Mouse (Mus musculus) mouse embryonic stem cell (cell line): ENCODE data around the gene Stat1.

Experiments used
- in situ Hi-C, 2 experiments: fragments of 300-500 bp; cut with MboI; formaldehyde crosslinking; loops; 1 replicate in 1 of 2; 3 replicates in 1 of 2; pipeline ENCODE4 v1.14.3; 2019 to 2020; ENCODE audit warnings: low sequenced_read_pairs in 2 of 2, low pct_unique_long_range_greater_than_20kb in 1 of 2, mixed read lengths in 1 of 2; ENCODE audit not compliant: unreplicated experiment in 1 of 2

Stat1 gene

DNA sequence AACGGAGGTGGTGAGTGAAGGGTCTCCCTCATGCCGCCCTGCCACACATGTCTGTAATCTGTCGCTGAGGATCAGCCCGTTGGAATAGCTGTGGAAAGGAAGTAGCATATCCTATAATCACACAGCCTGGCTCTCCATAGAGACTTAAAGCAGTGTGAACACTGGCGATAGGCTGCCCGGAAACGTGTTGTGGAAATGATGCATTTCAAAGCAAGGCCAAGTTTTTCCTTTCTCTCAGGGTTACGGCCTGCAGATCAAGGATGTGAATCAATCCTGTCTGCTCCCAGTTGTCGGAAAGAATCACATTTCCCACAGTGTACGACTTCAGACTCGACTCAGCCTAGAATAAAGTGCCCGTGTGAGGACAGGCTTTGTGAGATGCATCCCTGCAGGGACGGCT is 33.1 kb downstream of the Stat1 start:
- in situ Hi-C loops = no loop called here

DNA sequence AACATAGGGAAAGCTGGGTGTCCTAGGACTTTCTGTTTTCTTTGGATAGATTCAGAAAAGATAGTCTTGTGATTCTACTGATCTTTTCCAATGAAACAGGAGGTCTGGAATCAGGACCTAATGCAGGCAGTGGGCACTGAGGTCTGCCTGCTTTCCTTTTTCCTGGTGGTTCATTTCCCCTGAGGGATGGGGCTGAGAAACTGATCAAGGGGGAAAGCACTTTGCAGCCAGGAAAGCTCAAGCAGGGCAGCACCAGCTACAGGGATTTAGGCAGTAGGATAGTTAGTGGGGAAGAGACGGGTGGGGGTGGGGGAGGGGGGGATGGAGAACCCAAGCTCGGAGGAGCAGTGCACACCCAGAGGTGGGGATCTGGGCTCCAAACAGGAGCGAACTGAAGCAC is 33.7 kb downstream of the Stat1 start:
- in situ Hi-C loops = no loop called here

GRCm38 (mm10) chr1:52154890-52155289 is 35.6 kb downstream of the Stat1 start:
- in situ Hi-C loops = no loop called here

- in situ Hi-C loops = no loop called here
Observed at GRCm38 (mm10) chr1:52156351-52156750, 37.1 kb downstream of the Stat1 start.

DNA sequence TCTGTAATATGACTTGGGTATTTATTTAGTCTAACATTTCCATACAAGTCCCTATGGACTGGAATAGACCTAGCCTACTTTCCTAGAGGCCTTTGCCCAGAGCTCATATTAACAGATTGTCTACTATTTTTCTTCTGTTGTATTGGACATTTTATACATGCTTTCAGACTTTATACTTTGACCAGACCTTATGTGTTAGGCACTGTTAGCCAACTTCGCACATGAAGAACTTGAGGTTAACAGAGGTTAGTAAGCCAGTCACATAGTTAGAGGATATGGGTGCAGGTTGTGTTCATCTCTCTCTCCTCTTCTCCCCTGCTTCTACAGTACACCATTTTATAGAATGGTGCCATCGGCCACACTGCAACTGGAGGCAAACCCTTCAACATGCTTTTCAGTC is 38.8 kb downstream of the Stat1 start:
- in situ Hi-C loops = no loop called here

GRCm38 (mm10) chr1:52158490-52159381 is 39.5 kb downstream of the Stat1 start:
- in situ Hi-C loops = no loop called here

DNA sequence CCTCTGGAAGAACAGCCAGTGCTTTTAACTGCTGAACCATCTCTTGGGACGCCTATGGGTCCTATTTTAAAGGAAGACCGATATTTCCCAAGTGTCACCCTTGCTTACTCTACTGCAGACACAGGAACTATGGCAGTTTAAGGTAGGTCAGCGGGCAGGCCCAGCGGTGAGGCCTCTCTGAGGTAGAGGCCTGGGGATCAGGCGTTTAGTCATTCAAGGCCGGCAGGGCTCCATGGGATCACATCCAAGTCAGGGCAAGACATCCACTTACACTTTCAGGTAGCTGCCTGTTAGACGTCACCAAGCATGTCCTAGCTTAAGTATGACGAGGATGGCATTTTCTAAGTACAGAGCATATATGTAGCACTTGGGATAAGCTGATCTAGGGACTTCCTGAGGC is 41.9 kb downstream of the Stat1 start:
- in situ Hi-C loops = no loop called here

DNA sequence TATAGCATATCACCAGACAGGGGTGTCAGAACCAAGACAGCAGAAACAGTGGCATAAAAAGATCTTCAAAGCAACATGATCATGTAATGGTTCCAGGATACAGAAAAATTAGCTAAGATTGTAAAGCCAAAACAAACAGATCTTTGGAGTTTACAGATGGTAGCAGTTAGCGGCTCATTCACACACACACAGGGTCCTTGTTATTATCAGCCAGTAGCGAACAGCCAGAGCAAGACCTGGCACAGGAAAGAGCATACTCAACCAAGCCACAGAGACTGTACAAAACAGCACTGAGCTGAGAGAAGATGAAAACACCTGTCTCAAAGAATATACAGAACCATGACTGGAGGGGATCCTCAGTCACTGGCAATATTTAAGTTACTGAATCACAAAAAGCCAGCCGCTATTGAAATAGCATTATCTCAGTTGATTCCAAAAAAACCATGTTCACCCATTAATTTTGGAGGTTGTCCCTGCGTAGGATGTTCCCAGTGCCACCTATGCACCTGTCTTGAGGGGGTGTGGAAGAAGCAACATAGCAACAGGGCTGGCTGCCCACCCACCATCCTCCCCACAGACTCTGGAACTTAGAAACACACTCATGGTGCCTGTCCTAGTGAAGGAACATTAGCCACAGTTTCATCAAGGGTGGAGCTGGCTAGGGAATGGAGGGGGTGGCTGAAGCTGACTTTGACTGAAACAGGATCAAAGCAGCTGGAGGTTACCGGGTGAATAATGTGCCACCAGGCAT is 44.6 kb downstream of the Stat1 start:
- in situ Hi-C loops = no loop called here

DNA sequence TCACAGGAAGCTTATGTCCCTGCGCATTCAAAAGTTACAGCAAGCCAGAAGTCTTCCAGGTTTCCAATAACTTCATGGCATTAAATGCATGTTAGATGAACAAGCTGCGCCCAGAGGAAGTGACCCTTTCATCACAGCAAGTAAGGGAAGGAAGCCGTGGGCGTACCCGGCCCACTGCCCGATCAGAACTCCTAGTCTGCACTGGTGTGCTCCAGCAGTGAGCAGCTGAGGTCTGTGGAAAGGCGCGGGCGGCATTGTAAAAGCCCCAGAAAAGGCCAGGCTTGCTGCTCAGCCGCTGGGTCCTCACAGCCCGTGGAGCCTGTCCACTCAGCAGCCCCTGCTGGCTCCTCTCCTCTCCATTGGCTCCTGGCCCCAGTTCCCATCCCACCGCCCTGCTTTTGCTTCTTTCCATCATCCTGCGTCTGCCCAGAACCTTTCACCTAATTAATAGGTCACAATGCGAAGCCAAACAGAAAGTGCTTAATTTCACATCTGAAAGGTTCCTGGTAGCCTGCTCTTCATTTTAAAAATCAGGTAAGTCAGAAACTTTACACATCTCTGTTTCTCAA is 47.5 kb downstream of the Stat1 start:
- in situ Hi-C loops = no loop called here

GRCm38 (mm10) chr1:52170057-52170456 is 50.8 kb downstream of the Stat1 start:
- in situ Hi-C loops = no loop called here

GRCm38 (mm10) chr1:52170747-52171146 is 51.5 kb downstream of the Stat1 start:
- in situ Hi-C loops = no loop called here

DNA sequence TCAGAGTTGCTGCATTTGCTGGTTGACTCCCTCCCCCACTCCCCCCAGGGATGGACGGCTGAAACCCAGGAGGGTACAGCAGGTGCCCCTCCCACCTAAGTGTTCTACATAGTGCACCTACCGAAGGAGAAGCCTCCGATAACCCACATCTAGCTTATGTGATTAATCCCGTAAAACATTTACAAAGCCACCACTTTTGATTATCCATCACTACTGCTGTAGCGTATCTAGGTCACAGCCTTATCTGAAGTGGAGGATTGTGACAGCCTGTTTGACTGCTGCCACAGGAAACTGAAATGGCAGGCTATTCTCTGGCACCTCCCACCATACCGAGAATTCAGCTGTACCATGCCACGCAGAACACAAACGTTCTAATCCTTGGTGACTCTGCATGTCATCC is 52.0 kb downstream of the Stat1 start:
- in situ Hi-C loops = no loop called here

GRCm38 (mm10) chr1:52175321-52175720 is 56.1 kb downstream of the Stat1 start:
- in situ Hi-C loops = no loop called here

DNA sequence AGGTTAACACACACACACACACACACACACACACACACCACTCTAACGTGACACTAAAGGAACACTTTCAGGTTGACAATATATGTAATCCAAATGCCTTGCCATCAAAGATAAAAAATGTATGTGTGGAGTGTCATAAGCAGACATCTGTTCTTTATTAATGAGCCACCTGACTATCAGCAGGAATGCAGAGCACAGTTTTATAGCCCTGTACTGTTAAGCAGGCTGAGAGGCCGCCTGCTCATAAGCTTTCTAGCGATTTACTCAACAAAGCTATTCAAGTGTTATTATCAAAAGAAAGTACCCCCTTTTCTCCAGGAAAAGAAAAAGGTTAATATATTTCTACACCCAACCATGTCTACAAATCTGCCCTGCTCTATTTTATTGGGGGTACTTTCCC is 56.7 kb downstream of the Stat1 start:
- in situ Hi-C loops = no loop called here

- in situ Hi-C loops = no loop called here
Observed at GRCm38 (mm10) chr1:52176999-52177398, 57.8 kb downstream of the Stat1 start.

DNA sequence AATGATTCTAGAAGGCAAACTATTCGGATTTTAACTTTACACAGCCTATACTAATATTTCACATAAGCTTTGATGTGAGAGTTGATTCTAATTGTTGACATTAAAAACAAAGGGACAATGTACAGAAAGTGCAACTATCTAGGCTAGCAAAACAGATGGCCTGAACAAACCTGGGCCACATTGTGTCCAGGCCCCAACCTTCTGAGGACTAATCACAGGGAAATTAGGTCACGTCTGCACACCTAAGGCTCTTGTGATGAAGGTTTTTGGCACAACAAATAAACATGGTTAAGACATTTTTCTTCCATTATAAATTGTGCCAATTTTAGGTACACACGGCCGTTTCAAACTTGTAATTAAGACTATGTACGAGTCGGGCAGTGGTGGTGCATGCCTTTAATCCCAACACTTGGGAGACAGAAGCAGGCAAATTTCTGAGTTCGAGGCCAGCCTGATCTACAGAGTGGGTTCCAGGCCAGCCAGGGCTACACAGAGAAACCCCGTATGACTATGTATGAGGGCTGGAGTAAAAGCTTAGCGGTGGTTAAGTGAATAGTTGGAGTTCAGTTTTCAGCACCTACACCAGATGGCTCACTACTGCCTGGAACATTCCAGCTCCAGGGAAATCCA is 60.8 kb downstream of the Stat1 start:
- in situ Hi-C loops = no loop called here

DNA sequence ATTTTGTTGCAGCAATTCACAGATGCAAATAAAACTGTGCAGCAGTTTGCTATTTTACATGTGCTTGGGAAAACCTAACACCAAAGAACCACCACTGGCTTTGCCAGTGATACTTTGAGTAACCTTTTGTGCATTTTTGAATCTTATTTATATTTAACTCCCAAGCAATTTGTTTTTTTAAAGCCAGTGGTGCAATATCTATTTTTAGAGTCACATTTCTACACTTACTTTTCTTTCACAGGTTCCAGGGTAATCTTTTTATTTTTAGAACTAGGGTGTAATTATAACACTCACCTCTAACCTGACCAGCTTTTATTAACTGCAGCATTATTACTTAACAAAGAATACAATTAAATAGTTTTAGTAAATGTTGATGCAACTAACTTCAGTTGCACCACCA is 62.8 kb downstream of the Stat1 start:
- in situ Hi-C loops = no loop called here

GRCm38 (mm10) chr1:52182992-52183391 is 63.8 kb downstream of the Stat1 start:
- in situ Hi-C loops = no loop called here
